Mouse (Mus musculus) C2C12 (cell line): ENCODE measurements around the gene Limch1. TPM values are rescaled to one million over a fixed set of nuclear protein-coding genes. Genes with fewer than 3 reads are reported as not detected.

ENCODE experiments used
- H3K27me3 ChIP-seq: one replicate; pipeline ENCODE4 v1.6.1; 2011; ENCODE audit not compliant: control insufficient read depth, insufficient read depth, insufficient read length
- H3K36me3 ChIP-seq: one replicate; pipeline ENCODE4 v1.6.1; 2011; ENCODE audit not compliant: control insufficient read depth, insufficient read depth
- H3K4me3 ChIP-seq: one replicate; pipeline ENCODE4 v1.5.1; 2011; ENCODE audit warnings: mild to moderate bottlenecking, control low read depth; ENCODE audit not compliant: poor library complexity, insufficient read depth, severe bottlenecking
- H3K79me2 ChIP-seq: one replicate; pipeline ENCODE4 v1.6.1; 2011; ENCODE audit not compliant: control insufficient read depth, insufficient read depth
- H3K79me3 ChIP-seq: one replicate; pipeline ENCODE4 v1.6.1; 2011; ENCODE audit warnings: low read depth, control low read depth
- H3ac ChIP-seq: one replicate; pipeline ENCODE3; 2011; ENCODE audit warnings: low read depth; ENCODE audit not compliant: control insufficient read depth, insufficient read length
- CEBPB ChIP-seq: IDR thresholded peaks from one replicate; pipeline ENCODE4 v1.6.1; 2011; ENCODE audit warnings: low read depth, mild to moderate bottlenecking, control low read depth, moderate library complexity
- CTCF ChIP-seq: IDR thresholded peaks from one replicate; pipeline ENCODE4 v1.5.1; 2011; ENCODE audit not compliant: control insufficient read depth, insufficient read depth, insufficient read length
- FOSL1 ChIP-seq: IDR thresholded peaks from one replicate; pipeline ENCODE4 v1.8.0; 2011; ENCODE audit warnings: mild to moderate bottlenecking, low read length; ENCODE audit not compliant: poor library complexity, insufficient read depth, severe bottlenecking
- MAX ChIP-seq: IDR thresholded peaks from one replicate; pipeline ENCODE4 v1.6.1; 2011; ENCODE audit warnings: mild to moderate bottlenecking, control low read depth
- MYOD1 ChIP-seq: IDR thresholded peaks from one replicate; pipeline ENCODE4 v1.6.1; 2011; ENCODE audit warnings: low read depth; ENCODE audit not compliant: control insufficient read depth, insufficient read length
- MYOG ChIP-seq: IDR thresholded peaks from one replicate; pipeline ENCODE4 v1.6.1; 2011; ENCODE audit not compliant: control insufficient read depth, insufficient read length; ENCODE audit errors: extremely low read depth
- USF1 ChIP-seq: IDR thresholded peaks from one replicate; pipeline ENCODE4 v1.6.1; 2011; ENCODE audit warnings: low read depth, mild to moderate bottlenecking, control low read depth, moderate library complexity
- polyA plus RNA-seq: library from polyadenylated mRNA; unstranded; fragments of >200 nt; fragmentation: generic; extraction: Trizol; gene quantifications from one replicate; pipeline ENCODE4 v1.2.1, GENCODE M21; 2012; ENCODE audit warnings: missing spikeins

Limch1 gene
- polyA plus RNA-seq, 1 experiment = not detected

DNA sequence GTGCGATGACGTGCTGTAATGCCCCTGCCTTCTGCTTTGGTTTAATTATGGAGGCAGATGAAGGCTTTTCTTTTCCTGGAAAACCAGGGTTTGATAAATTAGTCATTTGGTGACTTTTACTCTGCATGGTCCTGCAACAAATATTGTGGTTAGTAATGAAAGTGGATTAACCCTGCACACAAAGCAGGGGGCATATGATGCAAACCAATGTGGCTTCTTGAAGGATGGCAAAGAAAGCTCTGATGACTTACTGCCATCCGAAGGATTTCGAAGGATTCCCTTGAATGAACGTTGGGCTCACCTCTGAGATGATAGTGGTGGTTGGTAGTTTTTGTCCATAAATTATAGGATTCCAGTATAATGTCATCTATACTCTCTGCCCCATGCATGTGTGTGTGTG lies 108.6 kb downstream of the Limch1 start:
- H3K4me3 ChIP-seq = no peak overlapping the region
- no peak for TF ChIP-seq FOSL1
- no peak for TF ChIP-seq CEBPB
- no peak for TF ChIP-seq MYOD1
- no peak for TF ChIP-seq MYOG
- TF ChIP-seq MAX = no peak
- no peak for TF ChIP-seq CTCF
- TF ChIP-seq USF1 = no peak
- H3ac ChIP-seq = no peak overlapping the region
- H3K36me3 ChIP-seq = no peaks in the 10 kb centered on the region
- no peaks in the 10 kb centered on the region for H3K79me2 ChIP-seq
- peaks cover 3% of the 10 kb centered on the region for H3K27me3 ChIP-seq
- no peaks in the 10 kb centered on the region for H3K79me3 ChIP-seq

DNA sequence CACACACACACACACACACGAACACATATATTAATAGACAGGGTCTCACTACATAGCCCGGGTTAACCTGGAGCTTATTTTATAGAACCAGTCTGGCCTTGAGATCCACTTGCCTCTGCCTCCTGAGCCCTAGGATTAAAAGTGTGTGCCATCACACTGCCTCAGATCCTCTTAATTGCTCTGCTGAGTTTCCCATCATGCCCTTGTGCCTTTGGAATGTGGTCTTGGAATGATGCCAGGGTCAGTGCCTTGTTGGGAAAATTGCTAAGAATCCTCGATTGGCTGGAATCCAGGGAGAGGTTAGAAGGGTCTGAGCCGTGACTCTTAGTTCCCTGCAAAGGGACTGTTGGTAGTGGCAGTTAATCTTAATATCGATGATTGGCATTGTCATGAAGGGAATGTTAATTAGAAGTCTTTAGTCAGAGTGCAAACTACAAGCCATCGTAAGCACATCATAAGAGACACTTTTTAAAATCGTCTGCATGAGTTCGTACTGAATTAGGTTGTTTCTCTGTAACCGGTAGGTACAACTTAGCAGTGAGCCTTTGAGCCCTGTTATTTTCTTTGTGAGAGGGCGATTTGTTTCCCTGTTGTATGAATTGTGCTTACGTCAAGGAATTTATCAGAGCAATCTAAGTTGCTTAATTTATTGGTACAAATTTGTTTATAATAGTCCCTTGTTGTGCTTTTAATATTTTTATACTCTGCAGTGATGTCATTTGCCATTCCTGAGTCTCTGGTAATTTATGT lies 109.9 kb downstream of the Limch1 start:
- Histone ChIP-seq H3K79me2 (no peaks in the 10 kb centered on the region), H3ac (no peak overlapping the region), H3K79me3 (no peaks in the 10 kb centered on the region), H3K36me3 (no peaks in the 10 kb centered on the region), H3K4me3 (no peak overlapping the region), H3K27me3 (peaks cover 2% of the 10 kb centered on the region)
- TF ChIP-seq USF1 = no peak
- TF ChIP-seq FOSL1 = no peak
- TF ChIP-seq CTCF = no peak
- TF ChIP-seq MAX = no peak
- TF ChIP-seq MYOG = no peak
- TF ChIP-seq MYOD1 = no peak
- no peak for TF ChIP-seq CEBPB

DNA sequence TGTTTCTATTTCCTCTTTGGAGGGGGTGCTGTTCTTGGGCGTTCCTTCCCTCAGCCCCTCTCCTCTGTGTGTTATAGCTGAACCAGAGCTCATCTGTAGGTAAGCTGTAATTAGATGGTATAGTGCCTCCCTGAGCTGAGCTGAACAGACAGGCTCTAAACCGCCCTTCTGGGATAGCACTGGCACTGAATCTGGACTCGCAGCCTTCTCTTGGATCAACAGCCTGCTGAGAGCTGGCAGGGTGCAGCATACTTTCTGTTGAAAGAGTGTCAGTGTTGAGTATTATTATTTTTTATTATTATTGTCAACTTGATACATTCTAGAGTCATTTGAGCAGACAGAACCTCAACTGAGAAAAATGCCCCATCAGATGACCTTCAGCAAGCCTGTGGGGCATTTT lies 113.9 kb downstream of the Limch1 start:
- Histone ChIP-seq H3K4me3 (no peak overlapping the region), H3ac (no peak overlapping the region), H3K27me3 (peaks cover 10% of the 10 kb centered on the region), H3K79me2 (no peaks in the 10 kb centered on the region), H3K79me3 (no peaks in the 10 kb centered on the region), H3K36me3 (no peaks in the 10 kb centered on the region)
- TF ChIP-seq MYOG (no peak), CTCF (no peak), MYOD1 (no peak), MAX (no peak), FOSL1 (no peak), CEBPB (no peak), USF1 (no peak)

DNA sequence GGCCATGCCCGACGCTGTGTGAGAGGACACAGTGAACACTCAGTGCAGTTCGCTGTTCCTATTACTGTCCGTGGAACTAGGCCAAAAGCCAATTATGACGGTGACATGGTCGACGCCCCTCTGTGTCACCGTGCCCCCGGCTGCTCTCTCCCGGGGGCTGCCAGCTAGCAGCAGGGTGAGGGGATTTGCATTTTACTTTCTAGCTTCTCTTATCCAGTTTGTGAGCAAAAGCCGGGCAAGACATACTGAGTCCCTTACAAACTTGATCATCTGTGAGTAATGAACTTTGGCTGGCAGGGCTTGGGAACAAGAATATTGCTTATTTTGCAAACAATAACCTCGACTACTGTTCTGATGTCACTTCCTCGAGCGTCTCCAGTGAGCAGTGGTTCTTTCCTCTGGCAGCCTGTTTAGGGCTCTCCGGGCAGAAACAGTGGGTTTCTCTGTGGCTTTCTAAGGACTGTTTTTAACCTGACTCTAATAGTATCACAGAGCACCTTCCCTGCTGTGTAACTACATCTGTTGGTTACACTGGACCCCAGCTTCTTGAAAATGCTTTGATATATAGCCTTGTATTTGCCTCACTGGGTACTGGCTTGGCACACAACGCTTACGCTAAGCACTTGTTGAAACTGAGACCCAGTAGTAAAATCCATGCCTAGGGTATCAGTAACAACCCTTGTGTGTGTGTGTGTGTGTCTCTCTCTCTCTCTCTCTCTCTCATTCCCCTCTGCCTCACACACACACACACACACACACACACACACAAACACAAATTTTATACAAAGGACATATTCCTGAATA lies 115.8 kb downstream of the Limch1 start:
- no peak overlapping the region for H3ac ChIP-seq
- no peak overlapping the region for H3K4me3 ChIP-seq
- no peaks in the 10 kb centered on the region for H3K79me3 ChIP-seq
- no peaks in the 10 kb centered on the region for H3K79me2 ChIP-seq
- H3K27me3 ChIP-seq = peaks cover 10% of the 10 kb centered on the region
- H3K36me3 ChIP-seq = no peaks in the 10 kb centered on the region
- TF ChIP-seq MYOD1 = no peak
- no peak for TF ChIP-seq FOSL1
- no peak for TF ChIP-seq CTCF
- TF ChIP-seq CEBPB = no peak
- TF ChIP-seq MAX = no peak
- TF ChIP-seq USF1 = no peak
- TF ChIP-seq MYOG = no peak

DNA sequence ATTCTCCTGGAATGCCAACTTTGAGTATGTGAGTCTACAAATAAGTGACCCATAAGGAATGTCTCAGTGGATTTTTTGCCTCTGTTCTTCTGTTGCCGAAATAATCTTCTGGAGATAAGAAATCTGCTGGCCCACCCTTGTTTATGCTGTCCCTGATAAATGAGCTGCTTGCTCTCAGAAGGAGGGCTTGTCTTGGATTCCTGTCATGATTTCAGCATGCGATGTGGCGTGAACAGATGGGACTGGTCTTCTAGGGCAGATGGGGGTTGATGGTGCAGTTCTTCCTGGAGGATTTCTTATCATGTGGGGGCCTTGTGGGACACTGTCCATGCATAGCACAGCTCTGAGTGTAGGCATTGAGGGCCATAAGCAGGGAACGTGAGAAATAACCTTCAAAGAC lies 116.5 kb downstream of the Limch1 start:
- H3ac ChIP-seq = no peak overlapping the region
- no peaks in the 10 kb centered on the region for H3K79me2 ChIP-seq
- H3K79me3 ChIP-seq = no peaks in the 10 kb centered on the region
- peaks cover 10% of the 10 kb centered on the region for H3K27me3 ChIP-seq
- no peaks in the 10 kb centered on the region for H3K36me3 ChIP-seq
- no peak for TF ChIP-seq CTCF
- TF ChIP-seq CEBPB = no peak
- no peak for TF ChIP-seq MYOD1
- no peak for TF ChIP-seq USF1
- TF ChIP-seq MAX = no peak
- no peak for TF ChIP-seq MYOG
- no peak for TF ChIP-seq FOSL1
- no peak overlapping the region for H3K4me3 ChIP-seq

DNA sequence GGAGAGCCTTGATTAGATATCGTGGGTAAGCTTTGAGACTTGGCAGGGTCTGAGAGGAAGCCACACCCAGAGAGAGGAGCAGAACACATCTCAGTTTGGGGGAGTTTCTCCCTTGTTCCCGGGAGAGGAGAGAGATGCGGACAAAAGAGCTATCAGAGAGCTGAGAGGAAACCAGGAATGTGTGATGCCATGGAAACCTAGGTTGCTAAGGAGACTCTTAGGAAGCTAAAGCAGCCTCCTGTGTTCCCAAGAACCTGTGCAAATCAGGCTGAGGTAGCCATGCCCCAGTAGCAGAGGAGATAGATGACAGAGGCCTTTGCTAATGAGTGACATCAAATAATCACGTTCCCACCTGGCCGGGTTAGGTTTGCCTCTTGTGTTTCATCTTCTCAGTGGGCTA lies 119.6 kb downstream of the Limch1 start:
- Histone ChIP-seq H3K4me3 (no peak overlapping the region), H3ac (no peak overlapping the region), H3K79me2 (no peaks in the 10 kb centered on the region), H3K79me3 (no peaks in the 10 kb centered on the region), H3K36me3 (no peaks in the 10 kb centered on the region), H3K27me3 (peaks cover 10% of the 10 kb centered on the region)
- no peak for TF ChIP-seq USF1
- TF ChIP-seq MAX = no peak
- TF ChIP-seq CEBPB = no peak
- TF ChIP-seq MYOG = no peak
- no peak for TF ChIP-seq FOSL1
- TF ChIP-seq MYOD1 = no peak
- no peak for TF ChIP-seq CTCF
